Mouse (Mus musculus) granulocyte monocyte progenitor cell, adult 5-6 weeks (primary cell): ENCODE results near the gene Fam185a. TPM values are rescaled to one million over a fixed set of nuclear protein-coding genes. Genes with fewer than 3 reads are reported as not detected.

Experiments
- ATAC-seq: replicated peaks from 2 replicates; pipeline ENCODE4 v1.8.0; 2016; ENCODE audit warnings: mild to moderate bottlenecking, moderate TSS enrichment, inconsistent platforms; ENCODE audit not compliant: poor library complexity, severe bottlenecking
- total RNA-seq, 2 experiments: library from RNA; stranded (forward) in 1 of 2; stranded (reverse) in 1 of 2; fragments of 200-712, 200-1000 nt in 1 of 2; fragments of >200 nt in 1 of 2; fragmentation: Nextera tagmentation in 1 of 2; gene quantifications; 2 replicates each; pipeline ENCODE4 v1.2.3; 2014 to 2017

Gene Fam185a
- total RNA-seq, 2 experiments from 2014 or later: 6.7 to 7.4 TPM

DNA sequence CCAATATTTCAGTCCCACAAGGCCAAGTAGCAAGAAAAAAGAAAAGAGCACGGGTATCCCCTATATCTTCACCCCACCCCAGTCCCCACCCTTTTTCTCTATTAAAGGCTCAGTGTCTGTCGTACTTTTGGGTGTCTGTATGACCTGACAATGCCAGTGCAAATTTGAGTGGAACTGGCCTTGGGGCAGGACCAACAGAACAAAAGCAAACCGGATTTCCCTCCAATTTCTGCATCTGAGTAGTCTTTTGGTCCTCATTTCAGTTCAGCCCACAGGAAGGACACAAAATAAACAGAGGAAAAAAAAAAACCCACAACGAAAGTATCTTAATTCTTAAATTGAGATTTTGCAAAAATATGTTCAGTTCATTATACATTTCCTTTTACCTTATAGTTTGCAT, 6.1 kb upstream of the Fam185a start:
- no peak for ATAC-seq

DNA sequence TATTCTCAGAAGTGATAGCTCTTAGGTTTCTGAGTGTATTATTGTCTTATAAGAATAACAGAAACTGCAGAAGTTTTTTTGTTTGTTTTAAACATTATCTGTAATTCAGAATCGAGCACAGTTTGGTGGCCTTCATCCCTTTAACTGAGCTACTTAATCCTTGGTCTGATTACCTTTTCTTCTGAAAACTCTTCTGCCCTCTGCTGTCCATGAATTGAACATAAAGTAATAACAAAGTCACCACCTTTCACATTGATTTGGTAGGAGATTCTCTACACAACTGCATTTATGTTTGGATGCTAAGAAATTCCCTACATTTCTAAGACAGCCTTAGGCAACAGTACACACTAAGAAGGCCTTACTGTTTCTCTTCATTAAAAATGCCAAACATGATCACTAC, 4.1 kb upstream of the Fam185a start:
- no peak for ATAC-seq

DNA sequence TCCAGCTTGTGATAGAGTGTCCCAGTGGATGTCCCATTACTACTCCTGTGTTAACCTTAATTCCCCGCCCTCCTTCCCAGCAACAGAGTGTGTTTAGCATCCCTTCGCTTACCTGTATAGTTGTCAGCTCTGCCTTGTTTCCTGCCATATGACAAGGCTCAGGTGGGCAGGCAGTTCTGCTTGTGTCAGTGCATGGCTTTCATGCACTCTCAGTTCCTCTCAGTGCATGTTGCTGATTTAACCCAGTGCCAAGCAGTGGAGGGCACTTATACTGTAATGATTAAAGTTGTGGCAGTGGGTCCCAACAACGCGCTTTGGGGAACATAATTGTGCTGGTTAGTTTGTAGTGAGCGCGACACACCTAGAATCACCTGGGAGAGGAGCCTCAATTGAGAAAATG, 1.9 kb downstream of the Fam185a start:
- no peak for ATAC-seq

DNA sequence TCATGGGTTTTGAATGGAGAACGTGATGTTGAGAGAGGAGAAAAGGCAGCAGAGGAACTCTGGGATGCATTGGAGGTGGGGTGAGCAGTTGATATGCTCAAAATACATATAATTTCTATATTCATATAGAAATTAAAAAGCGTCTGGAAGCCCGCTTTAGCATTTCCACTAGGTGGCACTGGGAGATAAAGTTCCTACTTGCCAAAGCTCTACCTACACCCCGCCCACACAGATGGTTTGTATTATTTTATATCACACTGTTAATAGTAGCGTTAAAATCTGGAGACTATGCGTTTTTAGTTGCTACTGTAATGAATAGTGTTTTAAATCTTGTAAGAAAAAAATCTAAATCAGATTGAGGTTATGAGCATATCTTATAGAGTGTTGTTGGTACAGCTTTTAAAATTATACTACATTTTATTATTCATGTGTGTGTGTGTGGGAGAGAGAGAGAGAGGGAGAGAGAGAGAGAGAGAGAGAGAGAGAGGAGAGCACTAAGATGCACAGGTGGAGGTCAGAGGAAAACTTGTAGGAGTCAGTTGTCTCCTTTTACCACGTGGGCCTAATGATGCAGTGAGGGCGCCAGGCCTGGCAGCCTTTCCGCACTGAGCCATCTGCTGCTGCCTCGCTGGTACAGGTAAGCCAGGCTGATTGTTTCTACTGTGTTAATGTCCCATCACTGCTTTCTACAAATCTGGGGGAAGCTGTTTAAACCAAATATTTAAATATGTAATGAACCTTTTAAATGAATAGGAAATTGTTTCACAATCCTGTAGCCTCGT, 9.6 kb downstream of the Fam185a start:
- ATAC-seq: no peak

DNA sequence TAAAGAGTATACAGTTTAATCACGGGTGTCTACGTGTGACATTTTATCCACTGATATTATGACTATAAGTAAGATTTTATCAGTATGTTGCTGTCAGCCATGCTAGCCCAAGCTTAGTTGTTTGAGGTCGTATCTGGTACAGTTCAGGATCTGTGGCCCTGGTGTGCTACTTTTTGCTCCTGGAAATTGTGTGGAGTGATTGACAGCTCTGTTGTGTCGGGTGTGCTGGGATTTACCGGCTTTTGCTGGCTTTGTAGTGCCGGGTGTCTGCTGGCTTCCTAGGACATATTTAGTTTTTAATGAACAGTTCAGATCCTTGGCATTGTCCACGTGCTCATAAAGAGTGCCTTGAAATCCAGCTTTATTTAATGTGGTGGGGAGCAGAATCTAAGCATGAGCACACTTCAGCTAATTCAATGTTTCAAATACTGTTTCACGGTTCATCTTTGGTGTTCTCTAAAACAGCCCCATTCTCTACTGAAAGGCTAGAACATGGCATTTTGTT, 11.8 kb downstream of the Fam185a start:
- ATAC-seq: no peak

DNA sequence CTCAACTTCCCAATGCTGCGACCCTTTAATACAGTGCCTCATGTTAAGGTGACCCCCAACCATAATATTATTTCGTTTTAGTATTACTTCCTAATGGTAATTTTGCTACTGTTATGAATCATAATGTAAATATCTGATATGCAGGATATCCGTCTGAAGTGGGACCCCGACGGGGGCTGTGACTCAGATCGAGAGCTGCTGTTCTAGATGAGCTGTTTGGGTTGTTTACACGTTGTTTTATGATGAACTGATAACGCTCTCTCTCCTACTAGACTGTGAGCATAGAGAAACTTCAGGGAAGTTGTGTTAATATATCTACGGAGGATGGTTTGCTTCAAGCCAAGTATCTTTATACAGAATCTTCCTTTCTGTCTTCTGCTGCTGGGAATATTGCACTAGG, 13.7 kb downstream of the Fam185a start:
- no peak for ATAC-seq

DNA sequence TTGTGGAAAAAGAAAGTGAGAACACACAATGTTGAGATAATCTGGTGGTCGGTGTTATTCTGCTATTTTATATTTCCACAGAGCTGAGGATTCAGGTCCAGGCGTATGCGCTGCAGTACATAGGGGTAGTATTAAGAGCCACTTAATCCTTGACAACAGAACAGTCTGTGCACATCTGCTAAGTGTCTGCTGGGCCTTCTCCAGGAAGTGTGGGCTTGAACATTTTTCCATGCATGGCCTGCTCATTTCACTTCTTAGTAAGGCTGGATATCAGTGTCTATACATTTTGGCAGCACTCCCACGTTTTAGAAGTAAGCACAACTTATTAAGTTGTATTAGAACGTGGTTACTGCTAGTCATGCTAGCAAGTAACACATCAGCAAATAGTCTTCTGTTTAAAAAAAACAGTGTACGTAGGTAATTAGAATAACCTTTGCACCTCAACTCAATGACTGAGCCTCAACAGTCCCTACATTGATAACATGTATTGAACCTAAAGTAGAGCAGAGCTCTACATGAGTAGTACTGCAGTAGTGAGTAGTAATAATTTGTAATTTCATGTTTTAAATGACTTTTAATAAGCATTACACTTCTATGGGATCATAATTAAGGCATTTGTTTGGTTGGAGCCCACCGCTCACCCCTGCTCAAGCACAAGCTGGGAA, 14.8 kb downstream of the Fam185a start:
- ATAC-seq: no peak

DNA sequence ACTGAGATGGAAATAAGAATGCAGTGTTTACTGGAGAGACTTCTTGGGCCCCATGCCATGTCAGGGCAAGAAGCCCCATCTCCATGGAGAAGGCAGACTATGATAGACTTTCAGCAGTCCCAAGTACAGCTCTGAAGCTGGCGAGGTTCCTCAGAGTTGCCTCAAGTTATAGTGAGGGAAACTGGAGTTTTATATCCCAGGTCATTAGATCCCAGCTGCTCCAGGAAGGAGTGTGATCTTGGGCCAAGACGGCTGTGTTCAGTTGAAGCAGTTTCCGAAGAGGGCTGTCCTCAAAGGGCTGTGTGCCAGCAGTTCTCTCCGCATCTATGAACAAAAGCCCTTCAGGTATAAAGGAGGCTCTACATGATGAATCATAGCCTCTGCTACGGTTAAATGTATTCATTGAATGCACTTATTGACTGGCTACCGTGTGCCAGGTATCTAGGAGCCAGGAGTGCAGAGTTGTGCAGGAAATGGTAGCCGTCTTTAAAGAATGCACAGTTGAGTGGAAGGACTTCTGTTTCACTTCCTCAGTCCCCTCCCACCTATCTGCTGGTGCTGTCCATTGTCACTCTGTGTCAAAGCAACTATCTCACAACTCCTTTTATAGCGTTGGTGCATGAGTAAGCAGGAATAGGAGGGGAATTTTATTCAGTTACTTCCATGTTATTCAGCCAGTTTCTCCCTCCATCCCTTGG, 16.2 kb downstream of the Fam185a start:
- ATAC-seq: peak; percentile 79

DNA sequence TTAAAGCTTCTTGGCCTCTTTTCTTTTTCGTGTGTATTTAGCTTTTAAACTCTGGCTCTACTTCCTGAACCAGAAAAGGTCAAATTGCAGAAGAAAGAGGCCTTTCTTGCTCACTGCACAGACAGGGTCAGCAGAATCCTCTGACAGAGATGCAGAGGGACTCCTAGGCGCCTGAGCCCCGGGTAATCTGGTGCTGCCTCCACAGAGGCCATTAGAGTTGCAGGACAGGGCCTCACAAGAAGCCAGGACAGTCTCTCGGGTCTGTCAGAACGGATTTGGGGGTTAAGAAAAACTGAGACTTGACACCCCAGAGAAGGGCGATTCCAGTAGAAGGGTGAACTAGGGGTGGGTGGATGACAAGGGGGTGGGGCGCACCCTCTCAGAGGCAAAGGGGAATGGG, 42.6 kb downstream of the Fam185a start:
- no peak for ATAC-seq

DNA sequence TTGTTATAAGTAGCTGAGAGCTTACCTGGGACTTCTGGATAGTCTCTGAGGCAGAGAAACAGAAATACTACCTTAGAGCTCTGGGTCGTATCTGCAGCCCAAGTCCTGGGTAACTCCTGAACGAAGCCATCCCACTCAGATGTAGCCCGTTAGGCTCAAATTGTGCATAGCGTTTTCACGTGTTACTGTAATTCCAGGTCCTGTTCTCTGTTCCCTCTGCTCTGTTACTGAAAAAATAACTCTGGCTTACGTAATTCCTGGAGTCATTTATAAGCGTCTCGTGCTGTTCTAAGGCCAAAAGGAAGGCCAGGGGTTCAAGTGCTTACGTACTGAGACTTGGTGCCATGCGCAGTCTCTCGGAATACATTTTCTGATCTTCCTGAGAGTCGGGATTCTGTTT, 43.3 kb downstream of the Fam185a start:
- no peak for ATAC-seq

DNA sequence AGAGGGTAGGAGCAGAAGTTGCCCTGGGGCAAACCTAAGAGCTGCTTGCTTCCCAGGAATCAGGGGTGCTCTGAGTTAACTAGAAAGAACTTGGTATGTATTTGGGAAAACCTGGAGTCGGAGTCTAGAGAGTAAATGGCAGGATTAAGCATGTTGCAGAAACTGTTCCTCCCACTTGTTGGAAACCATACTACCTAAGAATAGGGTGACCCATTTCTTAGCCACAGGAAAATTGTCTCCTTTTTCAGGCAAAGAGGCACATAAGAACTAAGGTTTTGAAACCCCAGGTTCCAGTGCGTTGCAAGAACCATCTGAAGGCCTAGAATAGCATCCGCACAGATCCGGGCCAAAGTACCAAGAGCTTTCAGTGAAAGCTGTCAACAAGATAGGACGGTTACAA, 53.7 kb downstream of the Fam185a start:
- no peak for ATAC-seq

DNA sequence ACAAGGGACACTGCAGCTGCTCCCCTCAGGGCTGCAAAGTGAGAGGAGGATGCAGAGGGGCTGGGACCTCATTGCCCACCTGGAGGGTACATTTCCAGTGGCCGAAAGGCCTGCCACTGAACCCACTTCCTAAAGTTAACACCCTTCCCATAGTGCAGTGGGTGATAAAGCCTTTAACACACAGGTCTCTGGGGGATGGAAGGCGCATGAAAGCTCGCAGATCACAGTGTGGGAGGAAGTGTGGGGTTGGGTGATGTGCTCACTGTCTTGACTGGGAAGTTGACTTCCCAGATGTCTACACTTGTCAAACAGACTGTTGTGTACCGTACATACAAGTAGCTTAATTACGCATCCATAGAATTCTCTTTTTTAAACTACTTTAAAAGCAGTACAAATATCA, 55.0 kb downstream of the Fam185a start:
- no peak; the same call in 1 of the 2 replicates for ATAC-seq

DNA sequence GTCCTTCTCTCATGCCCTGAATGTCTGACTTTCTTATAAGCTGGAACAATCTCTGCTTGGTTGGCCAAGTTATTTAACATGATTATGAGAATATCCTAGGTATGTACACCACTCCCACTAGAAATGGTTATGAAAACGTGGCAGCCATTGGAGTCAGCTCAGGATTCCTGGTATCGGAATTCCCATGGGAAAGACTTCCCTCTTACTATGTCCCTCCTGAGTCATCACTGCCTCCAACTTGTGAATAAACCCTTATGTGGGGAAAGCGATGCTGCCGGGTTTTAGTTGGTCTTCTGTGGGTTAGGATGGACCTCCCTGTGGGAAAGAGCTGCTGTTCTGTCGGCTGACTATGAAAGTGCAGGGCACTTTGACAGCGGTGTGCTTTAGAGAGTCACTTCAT, 56.8 kb downstream of the Fam185a start:
- ATAC-seq: no peak

DNA sequence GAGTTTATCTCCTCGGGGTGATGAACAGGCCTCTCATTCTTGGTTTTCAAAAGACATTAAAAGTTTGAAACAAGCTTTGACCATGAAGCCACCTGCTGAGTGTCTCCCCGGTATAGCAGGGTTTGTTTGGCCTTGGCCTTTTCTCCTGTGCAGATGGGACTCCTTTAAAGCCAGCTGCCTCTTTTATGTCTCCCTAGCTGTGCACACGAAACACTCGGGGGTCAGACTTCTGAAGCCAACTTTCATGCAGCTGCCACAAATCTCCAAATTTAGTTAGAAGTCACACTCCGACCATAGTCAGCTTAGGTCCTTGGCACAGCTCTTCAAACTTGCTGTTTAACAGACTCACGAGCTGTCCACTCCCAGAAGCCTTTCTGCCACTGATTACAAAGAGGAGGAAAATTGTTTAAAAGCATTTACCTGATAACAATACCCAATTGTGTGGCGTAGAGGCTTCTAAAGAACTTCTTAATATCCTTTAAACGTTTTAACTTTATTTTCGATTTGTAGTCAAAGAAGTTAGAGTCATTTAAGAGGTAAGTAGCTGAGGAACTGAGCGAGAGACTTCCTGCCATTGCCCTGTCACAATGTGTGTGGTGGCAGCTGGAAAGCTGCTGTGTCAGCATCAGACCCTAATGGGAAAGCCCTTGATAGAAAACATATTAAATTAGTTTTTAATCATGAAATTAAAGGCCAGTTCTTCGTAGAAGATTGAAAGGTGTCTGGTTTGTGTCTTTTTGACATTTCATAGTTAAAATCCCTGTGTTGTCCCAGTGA, 57.9 kb downstream of the Fam185a start:
- no peak for ATAC-seq

DNA sequence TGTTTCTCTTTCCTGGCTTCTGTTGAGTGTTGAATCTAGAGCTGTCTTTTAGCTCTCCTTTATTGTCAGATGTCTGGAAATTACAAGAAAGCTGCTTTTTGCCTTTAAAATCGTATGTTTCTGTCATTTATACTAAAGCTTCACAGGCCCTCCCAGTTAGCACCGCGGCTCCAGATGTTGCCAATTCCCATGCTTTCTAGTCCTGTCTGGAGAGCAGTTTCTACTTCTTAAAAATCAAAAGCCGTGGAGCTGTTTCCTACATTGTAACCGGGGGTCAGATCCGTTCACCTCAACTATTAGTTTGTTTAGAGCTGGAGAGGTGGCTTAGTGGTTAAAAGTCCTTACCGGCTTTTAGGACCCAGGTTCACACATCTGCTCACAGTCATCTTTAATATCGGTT, 58.5 kb downstream of the Fam185a start:
- no peak for ATAC-seq

DNA sequence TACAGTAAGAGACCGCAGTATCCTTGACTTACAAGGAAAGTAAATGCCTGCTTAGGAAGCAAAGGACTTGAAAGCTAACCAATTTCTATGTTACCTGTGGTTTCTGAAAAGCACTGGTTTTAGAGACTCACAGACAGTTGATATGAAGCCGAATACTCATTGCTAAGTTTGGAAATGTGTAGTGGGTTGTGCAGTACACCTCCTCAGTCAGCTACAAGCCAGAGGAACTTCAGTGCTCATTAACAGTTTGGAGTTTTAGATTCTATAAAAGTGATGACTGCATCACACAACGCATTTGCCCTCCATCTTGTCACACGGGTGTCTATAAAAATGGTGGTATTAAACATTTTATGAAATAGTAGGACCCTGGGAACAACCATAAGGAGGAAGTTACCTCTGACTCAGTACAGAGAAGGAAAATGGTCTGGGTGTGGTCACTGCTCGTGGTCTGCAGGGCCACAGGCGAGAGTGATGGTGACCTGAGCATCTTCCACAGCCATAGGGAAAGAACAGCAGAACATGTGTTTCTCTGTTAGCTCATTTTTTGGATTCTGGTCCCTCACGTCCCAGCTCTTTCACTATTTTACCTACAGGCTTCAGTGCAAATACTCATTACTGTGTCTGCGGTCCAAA, 60.6 kb downstream of the Fam185a start:
- peak; percentile 56 for ATAC-seq

DNA sequence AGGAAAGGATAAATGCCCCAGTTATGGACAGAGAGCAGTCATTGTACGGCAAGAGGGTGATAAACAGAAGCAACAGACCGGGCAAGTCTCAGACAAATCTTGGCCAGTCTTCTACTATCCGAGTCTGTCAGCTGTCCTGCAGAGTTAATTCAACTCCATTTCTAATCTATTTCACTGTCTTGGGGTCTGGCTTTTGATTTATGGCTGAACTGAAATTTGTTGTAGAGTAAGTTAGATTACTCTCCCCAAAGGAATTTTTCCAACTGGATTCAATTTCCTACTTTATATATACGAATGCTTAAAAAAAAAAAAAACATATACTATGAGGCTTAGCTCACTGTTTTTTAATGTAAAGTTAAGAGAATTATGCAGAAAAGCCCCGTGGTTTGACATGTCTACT, 62.0 kb downstream of the Fam185a start:
- ATAC-seq: no peak

DNA sequence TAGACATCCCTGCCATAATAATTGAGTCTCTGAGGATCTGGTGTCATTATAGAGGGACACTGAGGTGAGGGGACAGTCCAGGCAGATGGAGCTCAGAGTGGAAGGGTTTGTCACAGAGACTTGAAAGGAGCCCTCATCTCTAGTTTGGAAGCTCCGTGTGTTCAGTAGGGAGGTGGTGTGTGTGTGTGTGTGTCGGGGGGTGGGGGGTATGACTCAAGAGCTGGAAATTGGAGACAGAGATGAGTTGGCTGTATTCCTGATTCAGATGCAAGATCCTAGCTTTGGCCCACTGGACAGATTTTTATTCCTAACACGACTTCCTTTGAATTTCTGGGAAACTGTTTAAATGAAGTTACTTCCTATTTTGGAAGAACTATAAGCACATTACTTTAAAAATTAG, 62.5 kb downstream of the Fam185a start:
- no peak for ATAC-seq

DNA sequence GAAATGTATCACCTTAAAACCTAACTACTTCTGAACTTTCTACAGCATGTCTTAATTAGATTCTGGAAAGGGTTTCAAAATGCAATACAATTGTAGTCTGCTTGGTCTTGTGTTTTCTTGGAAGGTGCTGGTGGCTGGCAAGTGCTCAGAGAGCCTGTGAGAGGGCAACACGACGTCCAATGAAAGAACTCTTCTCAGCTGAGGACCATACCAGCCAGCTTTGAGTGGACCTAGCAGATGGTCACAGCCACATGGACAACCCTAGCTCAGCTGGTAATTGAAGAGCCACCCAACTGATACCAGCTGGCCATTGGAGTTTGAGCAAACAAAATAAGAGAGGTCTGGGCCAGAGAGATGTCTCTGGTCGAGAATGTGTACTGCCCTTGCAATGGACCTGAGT, 63.0 kb downstream of the Fam185a start:
- ATAC-seq: no peak

DNA sequence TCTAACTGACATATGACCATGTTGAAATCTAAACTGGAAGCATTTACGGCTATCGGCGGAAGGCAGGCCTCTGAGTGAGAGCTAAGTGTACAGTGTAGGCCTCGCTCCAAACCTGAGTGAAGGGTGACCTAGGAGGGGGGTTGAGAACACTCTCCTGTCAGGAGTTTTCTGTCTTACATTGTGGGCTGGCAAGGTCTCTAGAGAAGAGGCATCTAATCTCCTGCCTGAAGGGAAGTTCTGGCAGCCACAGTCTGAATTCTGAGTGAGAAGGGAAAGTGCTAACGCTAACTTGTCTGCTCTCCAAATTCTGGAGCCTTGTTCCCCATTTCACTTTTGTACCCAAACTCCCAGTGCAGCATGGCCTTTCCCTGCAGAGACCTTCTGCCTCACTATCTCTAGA, 63.7 kb downstream of the Fam185a start:
- no peak for ATAC-seq
